Mouse (Mus musculus): ENCODE results near the gene Cnnm1. TPM values are rescaled to one million over a fixed set of nuclear protein-coding genes. Genes with fewer than 3 reads are reported as not detected.

Gene Cnnm1
- total and polyA plus RNA-seq, 3 experiments, result not detected

DNA sequence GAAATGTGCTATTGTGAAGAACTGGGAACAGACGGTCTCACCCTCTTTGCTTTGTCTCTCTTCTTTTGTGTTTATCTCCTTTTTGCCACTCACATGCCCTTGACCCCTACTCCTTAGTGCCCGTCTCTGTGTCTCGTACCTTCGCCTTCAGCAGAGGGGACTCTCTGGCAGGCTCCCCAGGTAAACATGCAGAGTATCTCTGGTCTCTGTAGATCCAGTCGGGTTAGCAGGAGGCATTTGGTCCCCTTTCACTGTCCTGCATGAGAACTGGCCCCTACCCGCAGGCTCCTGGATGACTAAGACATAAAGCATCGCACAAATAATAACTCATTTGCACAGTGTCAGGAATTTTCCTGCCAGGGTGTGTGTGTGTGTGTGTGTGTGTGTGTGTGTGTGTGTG, 35.8 kb downstream of the Cnnm1 start:
- no peaks in the 10 kb centered on the region for H3K36me3 ChIP-seq (replicated peaks in 1 of 2; ENCODE audit: control insufficient read depth in 1 of 2, insufficient read depth in 1 of 2, low read length in 1 of 2)

DNA sequence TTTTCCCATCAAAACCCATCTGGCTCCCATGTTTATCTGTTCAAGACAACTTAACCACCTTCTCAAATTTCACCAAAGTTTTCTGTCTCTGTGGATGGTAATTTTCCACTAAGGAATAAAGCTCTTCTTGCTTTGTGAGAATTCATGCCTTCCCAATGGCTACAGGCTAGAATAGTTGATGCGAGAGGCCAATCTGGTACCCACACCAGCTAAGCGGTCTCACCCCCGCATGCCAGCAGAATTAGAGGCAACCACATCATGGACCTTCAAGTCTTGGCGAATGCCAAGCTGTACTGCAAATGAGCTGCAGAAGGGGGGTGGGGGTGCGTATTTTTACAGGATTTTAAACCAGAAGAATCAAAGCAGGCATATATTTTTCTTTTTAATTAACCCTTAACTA, 37.2 kb downstream of the Cnnm1 start:
- Histone ChIP-seq H3K27ac (ENCODE audit: insufficient read depth, low read depth) (no peak overlapping the region), H3K79me2 (replicated peaks; ENCODE audit: control insufficient read depth, extremely low read depth, insufficient read depth, poor library complexity, severe bottlenecking) (no peaks in the 10 kb centered on the region), H3K9me3 (replicated peaks; ENCODE audit: low read length) (no peaks in the 10 kb centered on the region), H3K4me1 (ENCODE audit: control insufficient read depth in 1 of 2, insufficient read depth in 2 of 2) (peaks cover 3 to 16% of the 10 kb centered on the region in 2 experiments; a peak in 3 of 4 replicates), H3K36me3 (replicated peaks in 1 of 2; ENCODE audit: control insufficient read depth in 1 of 2, insufficient read depth in 1 of 2, low read length in 1 of 2) (no peaks in the 10 kb centered on the region), H3K4me3 (replicated peaks in 1 of 3; ENCODE audit: low read depth in 2 of 3, low read length in 2 of 3, poor library complexity in 1 of 3) (no peak overlapping the region), H3K4me2 (ENCODE audit: insufficient read depth, low read depth, poor library complexity, severe bottlenecking) (no peak overlapping the region), H3K9ac (ENCODE audit: insufficient read depth, low read depth) (no peak overlapping the region), H3K27me3 (replicated peaks) (no peaks in the 10 kb centered on the region)
- dilution Hi-C loops (cut with MboI; ENCODE audit: extremely low pct_ligation_motif_present, extremely low pct_unique_long_range_greater_than_20kb, low sequenced_read_pairs), result no loop called here
- TF ChIP-seq TCF12 (IDR thresholded peaks at IDR 0.05; ENCODE audit: low read depth, low read length), result no peak
- TF ChIP-seq CHD2 (IDR thresholded peaks at IDR 0.05; ENCODE audit: low read length), result no peak
- TF ChIP-seq IRF4 (IDR thresholded peaks at IDR 0.05; ENCODE audit: low read depth, low read length), result no peak
- TF ChIP-seq GABPA (IDR thresholded peaks at IDR 0.05; ENCODE audit: insufficient replicate concordance, low read depth, low read length), result no peak
- TF ChIP-seq ZC3H11A (IDR thresholded peaks at IDR 0.05; ENCODE audit: low read depth, low read length), result no peak
- no peak for TF ChIP-seq RAD21 (IDR thresholded peaks at IDR 0.05; ENCODE audit: low read depth, low read length)
- no peak for TF ChIP-seq KAT2A (IDR thresholded peaks at IDR 0.05; ENCODE audit: insufficient replicate concordance, low read length)
- no peak for TF ChIP-seq NELFE (IDR thresholded peaks at IDR 0.05; ENCODE audit: low read depth, low read length)
- TF ChIP-seq E2F4 (IDR thresholded peaks at IDR 0.05; ENCODE audit: insufficient replicate concordance, low read depth, low read length), result no peak
- TF ChIP-seq CTCF (conservative IDR thresholded peaks at IDR 0.05 in 1 of 2, IDR thresholded peaks at IDR 0.05 in 1 of 2; ENCODE audit: low read depth in 2 of 2, low read length in 2 of 2), result no peak
- no peak for TF ChIP-seq JUND (conservative IDR thresholded peaks at IDR 0.05; ENCODE audit: low read depth, low read length)
- no peak for TF ChIP-seq JUN (IDR thresholded peaks at IDR 0.05; ENCODE audit: insufficient read depth, low read depth, low read length)
- no peak for TF ChIP-seq ZKSCAN1 (IDR thresholded peaks at IDR 0.05; ENCODE audit: borderline replicate concordance, low read depth, low read length)
- no peak for TF ChIP-seq MAZ (IDR thresholded peaks at IDR 0.05; ENCODE audit: low read depth, low read length)
- no peak for TF ChIP-seq SMC3 (IDR thresholded peaks at IDR 0.05; ENCODE audit: low read depth, low read length)
- TF ChIP-seq SIN3A (IDR thresholded peaks at IDR 0.05; ENCODE audit: low read length), result no peak
- no peak for TF ChIP-seq BHLHE40 (IDR thresholded peaks at IDR 0.05; ENCODE audit: low read depth, low read length)
- no peak for TF ChIP-seq POLR2A (IDR thresholded peaks at IDR 0.05; ENCODE audit: low read depth, low read length)
- in situ Hi-C loops (cut with MboI; ENCODE audit: low pct_ligation_motif_present, low pct_unique_long_range_greater_than_20kb, low sequenced_read_pairs), result no loop called here
- no peak for DNase-seq (ENCODE audit: extremely low read depth)

More for the DNA sequence above, 35.8 kb downstream of the Cnnm1 start:
- Histone ChIP-seq H3K27me3 (replicated peaks) (no peaks in the 10 kb centered on the region), H3K9me3 (replicated peaks; ENCODE audit: low read length) (no peaks in the 10 kb centered on the region), H3K9ac (ENCODE audit: insufficient read depth, low read depth) (no peak overlapping the region), H3K4me1 (ENCODE audit: control insufficient read depth in 1 of 2, insufficient read depth in 2 of 2) (peaks cover 3 to 27% of the 10 kb centered on the region in 2 experiments; a peak in 3 of 4 replicates), H3K79me2 (replicated peaks; ENCODE audit: control insufficient read depth, extremely low read depth, insufficient read depth, poor library complexity, severe bottlenecking) (no peaks in the 10 kb centered on the region), H3K27ac (ENCODE audit: insufficient read depth, low read depth) (no peak overlapping the region), H3K4me2 (ENCODE audit: insufficient read depth, low read depth, poor library complexity, severe bottlenecking) (no peak overlapping the region), H3K4me3 (replicated peaks in 1 of 3; ENCODE audit: low read depth in 2 of 3, low read length in 2 of 3, poor library complexity in 1 of 3) (no peak overlapping the region)
- no peak for DNase-seq (ENCODE audit: extremely low read depth)
- dilution Hi-C loops (cut with MboI; ENCODE audit: extremely low pct_ligation_motif_present, extremely low pct_unique_long_range_greater_than_20kb, low sequenced_read_pairs) (no loop called here), in situ Hi-C loops (cut with MboI; ENCODE audit: low pct_ligation_motif_present, low pct_unique_long_range_greater_than_20kb, low sequenced_read_pairs) (no loop called here)
- TF ChIP-seq ZKSCAN1 (IDR thresholded peaks at IDR 0.05; ENCODE audit: borderline replicate concordance, low read depth, low read length), result no peak
- TF ChIP-seq E2F4 (IDR thresholded peaks at IDR 0.05; ENCODE audit: insufficient replicate concordance, low read depth, low read length), result no peak
- no peak for TF ChIP-seq UBTF (IDR thresholded peaks at IDR 0.05; ENCODE audit: low read depth, low read length)
- TF ChIP-seq IRF4 (IDR thresholded peaks at IDR 0.05; ENCODE audit: low read depth, low read length), result no peak
- no peak for TF ChIP-seq KAT2A (IDR thresholded peaks at IDR 0.05; ENCODE audit: insufficient replicate concordance, low read length)
- no peak for TF ChIP-seq POLR2A (IDR thresholded peaks at IDR 0.05; ENCODE audit: low read depth, low read length)

All from CH12.LX (cell line).